Mouse (Mus musculus): Measurements from ENCODE around the gene Ccdc88b. TPM values are rescaled to one million over a fixed set of nuclear protein-coding genes. Genes with fewer than 3 reads are reported as not detected.

Gene Ccdc88b
- polyA plus RNA-seq, 1 experiment from 2014 or later: 0.37 TPM

DNA sequence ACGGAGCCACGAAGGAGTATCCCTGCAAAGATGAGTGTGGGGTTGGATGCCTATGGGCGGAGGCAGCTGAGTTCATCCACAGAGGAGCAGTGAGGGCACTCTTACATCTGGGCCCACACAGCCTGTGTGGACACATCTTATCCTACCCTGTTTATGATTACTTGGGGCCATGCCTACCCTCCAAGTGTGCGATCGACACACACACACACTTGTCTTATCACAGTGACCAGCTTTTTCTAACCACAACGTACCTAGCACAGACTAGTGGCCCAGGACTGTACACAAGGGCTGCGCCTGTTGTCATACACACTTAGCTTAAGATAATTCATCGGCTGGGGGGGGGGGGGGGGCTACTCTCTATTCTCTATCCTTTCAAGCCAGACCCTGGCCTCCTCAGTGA, 25.6 kb downstream of the Ccdc88b start:
- peaks cover 31% of the 10 kb centered on the region for H3K4me1 ChIP-seq (replicated peaks)
- WGBS: 88% methylated on average over 8 of the region's 8 CpGs
- no peak for DNase-seq (ENCODE audit: low spot score)
- H3K36me3 ChIP-seq: no peaks in the 10 kb centered on the region
- no peak overlapping the region for H3K27ac ChIP-seq
- H3K4me3 ChIP-seq: no peak overlapping the region
- H3K9me3 ChIP-seq: 0 out of 2 replicates have a peak, but pooled peaks cover 3% of the 10 kb centered on the region
- peaks cover 100% of the 10 kb centered on the region for H3K27me3 ChIP-seq (ENCODE audit: insufficient read depth, poor library complexity, severe bottlenecking)

DNA sequence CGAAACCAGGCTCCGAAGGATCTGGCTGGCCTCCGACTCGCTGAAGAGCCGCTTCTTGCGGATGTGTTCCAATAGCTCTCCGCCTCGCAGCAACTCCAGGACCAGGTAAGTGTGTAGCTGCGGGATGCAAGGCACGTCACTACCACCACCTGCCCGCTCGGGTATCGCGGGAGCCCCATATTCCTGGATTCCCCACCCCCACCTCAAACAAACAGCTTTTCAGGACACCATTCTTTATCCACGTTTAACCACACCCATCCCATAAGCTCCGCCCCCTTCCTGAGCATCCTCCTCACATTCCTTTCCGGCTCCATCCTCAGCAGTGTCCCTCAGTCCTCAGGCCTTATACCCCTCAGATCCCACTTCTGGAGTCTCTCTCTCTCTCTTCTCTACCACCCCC, 26.7 kb downstream of the Ccdc88b start:
- H3K4me3 ChIP-seq: peak overlapping the region; percentile 54
- 3% methylated on average over 17 of the region's 17 CpGs for WGBS
- 0 out of 2 replicates have a peak, but pooled peaks cover 3% of the 10 kb centered on the region for H3K9me3 ChIP-seq
- peaks cover 31% of the 10 kb centered on the region for H3K4me1 ChIP-seq (replicated peaks)
- peaks cover 96% of the 10 kb centered on the region for H3K27me3 ChIP-seq (ENCODE audit: insufficient read depth, poor library complexity, severe bottlenecking)
- H3K36me3 ChIP-seq: no peaks in the 10 kb centered on the region
- peak; percentile 30 for DNase-seq (ENCODE audit: low spot score)
- no peak overlapping the region for H3K27ac ChIP-seq

DNA sequence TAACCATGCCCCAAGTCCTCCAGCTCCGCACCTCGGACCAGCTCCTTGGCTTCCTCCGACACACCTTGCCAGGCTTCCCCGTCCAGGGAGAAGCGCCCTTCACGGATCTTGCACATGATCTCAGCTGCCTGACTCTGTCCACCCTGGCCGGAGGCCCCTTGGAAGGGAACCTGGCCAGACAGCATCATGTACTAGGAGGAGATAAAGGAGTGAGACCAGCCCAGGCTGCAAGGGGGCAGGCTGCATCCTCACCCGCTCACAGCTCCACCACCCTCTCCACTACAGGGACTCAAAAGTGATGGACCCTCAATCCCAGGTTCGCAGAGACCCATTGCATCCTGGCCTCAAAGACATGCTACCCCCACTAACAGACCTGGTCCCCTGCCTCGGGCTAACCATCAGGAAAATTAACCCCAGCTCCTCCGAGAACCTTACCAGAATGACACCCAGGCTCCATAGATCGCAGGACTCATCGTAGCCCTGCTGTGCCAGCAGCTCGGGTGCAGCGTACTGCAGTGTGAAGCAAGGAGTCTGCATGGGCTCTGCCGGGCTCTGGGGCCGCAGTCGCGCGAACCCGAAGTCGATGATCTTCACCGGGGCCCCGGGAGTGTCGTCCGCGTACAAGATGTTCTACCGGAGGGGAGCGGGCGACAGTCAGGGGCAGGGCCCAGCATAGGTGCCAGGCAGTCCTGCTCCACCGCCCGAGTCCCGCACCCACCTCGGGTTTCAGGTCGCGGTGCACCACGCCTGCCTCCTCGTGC, 27.3 kb downstream of the Ccdc88b start:
- WGBS: 3% methylated on average over 38 of the region's 38 CpGs
- peak overlapping the region; percentile 46; the same call in 1 of the 2 replicates for H3K27ac ChIP-seq
- H3K36me3 ChIP-seq: no peaks in the 10 kb centered on the region
- peaks cover 90% of the 10 kb centered on the region for H3K27me3 ChIP-seq (ENCODE audit: insufficient read depth, poor library complexity, severe bottlenecking)
- 0 out of 2 replicates have a peak, but pooled peaks cover 3% of the 10 kb centered on the region for H3K9me3 ChIP-seq
- peak; percentile 32 for DNase-seq (ENCODE audit: low spot score)
- peak overlapping the region; percentile 54 for H3K4me3 ChIP-seq
- peaks cover 31% of the 10 kb centered on the region for H3K4me1 ChIP-seq (replicated peaks)

DNA sequence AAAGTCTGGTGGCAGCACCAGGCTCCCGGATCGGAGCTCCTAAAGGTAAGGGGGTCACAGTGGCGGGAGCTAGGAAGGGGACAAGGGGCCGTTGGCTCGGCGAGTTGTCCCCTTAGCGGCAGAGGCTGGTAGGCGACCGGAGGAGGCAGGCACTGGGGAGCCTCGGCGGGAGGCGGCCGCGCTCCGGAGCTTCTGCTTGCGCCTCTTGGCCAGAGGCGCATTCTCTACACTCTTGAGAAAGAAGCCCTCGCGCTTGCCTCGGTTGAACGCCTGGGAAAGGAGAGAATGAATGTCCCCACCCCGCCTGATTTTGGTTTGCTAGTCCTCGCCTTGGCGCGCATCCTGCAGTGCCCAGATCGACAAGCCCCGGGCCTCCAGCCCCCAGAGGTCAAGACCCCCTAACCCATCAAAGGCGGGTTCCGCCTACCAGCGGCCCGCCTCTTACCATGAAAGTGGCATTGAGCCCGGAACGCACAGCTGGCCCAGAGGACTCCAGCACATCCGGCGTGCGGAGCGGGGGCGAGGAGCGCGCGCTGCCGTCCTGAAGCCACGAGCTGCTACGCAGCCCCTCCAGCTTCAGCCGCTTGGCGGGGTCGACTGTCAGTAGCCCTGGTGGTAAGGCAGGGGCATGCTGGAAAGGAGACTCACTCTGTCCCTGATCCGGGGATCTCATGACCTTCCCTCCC, 28.0 kb downstream of the Ccdc88b start:
- peak; percentile 73 for DNase-seq (ENCODE audit: low spot score)
- H3K27ac ChIP-seq: peak overlapping the region; percentile 46; the same call in 1 of the 2 replicates
- H3K4me1 ChIP-seq (replicated peaks): peaks cover 31% of the 10 kb centered on the region
- 0 out of 2 replicates have a peak, but pooled peaks cover 3% of the 10 kb centered on the region for H3K9me3 ChIP-seq
- H3K4me3 ChIP-seq: peak overlapping the region; percentile 54
- 1% methylated on average over 48 of the region's 48 CpGs for WGBS
- peaks cover 83% of the 10 kb centered on the region for H3K27me3 ChIP-seq (ENCODE audit: insufficient read depth, poor library complexity, severe bottlenecking)
- no peaks in the 10 kb centered on the region for H3K36me3 ChIP-seq

DNA sequence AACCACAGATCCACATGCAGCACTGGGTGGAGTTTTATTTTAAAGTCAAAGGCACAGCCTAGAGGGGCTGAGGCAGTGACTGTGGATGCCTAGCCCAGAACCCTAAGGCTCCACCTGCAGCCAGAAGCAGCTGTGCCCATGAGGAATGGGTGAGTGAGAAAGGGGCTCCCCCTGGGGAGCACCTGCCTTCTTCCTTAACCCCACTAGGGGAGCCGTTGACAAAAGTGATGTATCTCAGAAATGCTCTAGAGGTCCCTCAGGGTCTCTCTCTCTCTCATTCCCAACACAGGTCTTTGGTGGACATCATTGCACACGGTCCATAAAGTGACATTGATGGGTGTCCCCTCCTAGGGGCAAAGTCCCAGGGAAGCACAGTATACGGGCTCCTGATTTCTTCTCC, 28.9 kb downstream of the Ccdc88b start:
- H3K36me3 ChIP-seq: no peaks in the 10 kb centered on the region
- DNase-seq (ENCODE audit: low spot score): no peak
- 0 out of 2 replicates have a peak, but pooled peaks cover 3% of the 10 kb centered on the region for H3K9me3 ChIP-seq
- peaks cover 31% of the 10 kb centered on the region for H3K4me1 ChIP-seq (replicated peaks)
- 19% methylated on average over 3 of the region's 3 CpGs for WGBS
- H3K27ac ChIP-seq: no peak overlapping the region
- peaks cover 78% of the 10 kb centered on the region for H3K27me3 ChIP-seq (ENCODE audit: insufficient read depth, poor library complexity, severe bottlenecking)
- H3K4me3 ChIP-seq: peak overlapping the region; percentile 54

DNA sequence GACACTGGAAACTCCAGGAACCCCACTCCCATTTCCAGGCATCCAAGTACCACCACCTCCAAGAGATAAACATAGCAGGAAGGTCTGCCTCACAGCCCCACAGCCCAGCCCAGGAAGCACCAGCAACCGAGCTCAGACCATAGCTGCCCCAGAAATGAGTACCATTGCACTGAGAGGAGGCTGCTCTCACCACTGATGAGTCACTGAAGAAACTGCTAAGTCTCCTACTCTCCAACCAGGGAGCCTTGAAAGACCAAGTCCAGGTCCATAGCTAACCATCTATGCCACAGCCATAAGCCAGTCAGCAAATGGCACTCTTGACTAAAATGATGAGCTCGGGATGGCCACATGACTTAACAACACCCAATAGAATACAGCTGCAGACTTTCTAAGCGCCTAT, 31.4 kb downstream of the Ccdc88b start:
- Histone ChIP-seq H3K27me3 (ENCODE audit: insufficient read depth, poor library complexity, severe bottlenecking) (peaks cover 66% of the 10 kb centered on the region), H3K4me3 (no peak overlapping the region), H3K9me3 (0 out of 2 replicates have a peak, but pooled peaks cover 3% of the 10 kb centered on the region), H3K4me1 (replicated peaks) (peaks cover 28% of the 10 kb centered on the region), H3K36me3 (no peaks in the 10 kb centered on the region), H3K27ac (no peak overlapping the region)
- DNase-seq (ENCODE audit: low spot score): no peak
- WGBS: 79% methylated on average over 3 of the region's 3 CpGs

DNA sequence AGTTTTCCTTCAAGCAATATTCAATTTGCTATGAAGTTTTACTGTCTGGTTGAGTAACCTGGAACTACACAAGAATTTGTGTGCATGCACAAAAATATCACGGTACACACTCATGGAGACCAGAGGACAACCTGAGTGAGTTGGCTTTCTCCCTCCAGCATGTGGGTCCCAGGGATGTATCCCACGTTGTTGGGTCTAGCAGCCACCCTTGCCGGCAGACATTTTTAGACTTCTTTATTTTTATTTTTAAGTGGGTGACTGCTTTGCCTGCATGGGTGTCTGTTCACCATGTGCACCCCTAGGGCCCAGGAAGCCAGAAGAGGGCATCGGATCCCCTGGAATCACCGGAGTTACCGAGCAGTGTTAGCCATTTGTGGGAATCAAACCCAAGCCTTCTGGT, 32.6 kb downstream of the Ccdc88b start:
- H3K36me3 ChIP-seq: no peaks in the 10 kb centered on the region
- peaks cover 54% of the 10 kb centered on the region for H3K27me3 ChIP-seq (ENCODE audit: insufficient read depth, poor library complexity, severe bottlenecking)
- H3K4me1 ChIP-seq (replicated peaks): peaks cover 16% of the 10 kb centered on the region
- H3K4me3 ChIP-seq: no peak overlapping the region
- 0 out of 2 replicates have a peak, but pooled peaks cover 3% of the 10 kb centered on the region for H3K9me3 ChIP-seq
- no peak overlapping the region for H3K27ac ChIP-seq
- no peak for DNase-seq (ENCODE audit: low spot score)
- 79% methylated on average over 6 of the region's 6 CpGs for WGBS

DNA sequence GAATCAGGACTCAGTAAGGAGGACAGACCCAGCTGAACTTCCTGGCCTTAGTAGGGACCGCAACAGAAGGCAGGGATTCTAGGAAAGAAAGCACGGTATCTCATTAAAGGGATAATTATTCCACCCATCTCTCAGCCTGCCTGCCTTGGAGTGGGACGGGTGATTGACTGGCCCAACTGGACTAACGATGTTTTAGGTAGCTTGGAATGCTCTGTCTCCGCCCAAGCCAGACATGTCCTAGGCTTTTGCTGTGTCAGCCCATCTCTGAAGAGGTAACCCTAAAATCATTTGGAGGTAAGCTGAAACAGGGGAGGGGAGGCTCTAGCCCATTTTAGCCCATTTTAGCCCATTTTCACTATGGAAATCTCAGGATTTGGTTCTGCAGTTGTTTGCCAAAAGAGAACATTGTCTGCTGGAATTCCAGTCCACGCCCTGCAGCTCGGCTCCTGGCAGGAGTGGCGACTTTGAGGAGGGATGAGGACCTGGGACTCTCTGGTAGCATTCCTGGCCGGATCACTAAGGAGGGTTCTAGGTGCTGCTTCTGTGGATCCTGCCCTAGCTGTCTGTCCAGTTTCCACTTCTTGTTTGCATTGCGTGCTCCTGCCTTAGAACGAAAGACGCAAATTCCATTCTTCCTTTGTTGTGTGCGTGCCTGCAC, 37.3 kb downstream of the Ccdc88b start:
- Histone ChIP-seq H3K27ac (no peak overlapping the region), H3K9me3 (no peaks in the 10 kb centered on the region), H3K27me3 (ENCODE audit: insufficient read depth, poor library complexity, severe bottlenecking) (peaks cover 30% of the 10 kb centered on the region; the same call in 1 of the 2 replicates), H3K4me3 (no peak overlapping the region), H3K4me1 (replicated peaks) (peaks cover 10% of the 10 kb centered on the region), H3K36me3 (no peaks in the 10 kb centered on the region)
- no peak for DNase-seq (ENCODE audit: low spot score)
- WGBS: 82% methylated on average over 13 of the region's 13 CpGs

DNA sequence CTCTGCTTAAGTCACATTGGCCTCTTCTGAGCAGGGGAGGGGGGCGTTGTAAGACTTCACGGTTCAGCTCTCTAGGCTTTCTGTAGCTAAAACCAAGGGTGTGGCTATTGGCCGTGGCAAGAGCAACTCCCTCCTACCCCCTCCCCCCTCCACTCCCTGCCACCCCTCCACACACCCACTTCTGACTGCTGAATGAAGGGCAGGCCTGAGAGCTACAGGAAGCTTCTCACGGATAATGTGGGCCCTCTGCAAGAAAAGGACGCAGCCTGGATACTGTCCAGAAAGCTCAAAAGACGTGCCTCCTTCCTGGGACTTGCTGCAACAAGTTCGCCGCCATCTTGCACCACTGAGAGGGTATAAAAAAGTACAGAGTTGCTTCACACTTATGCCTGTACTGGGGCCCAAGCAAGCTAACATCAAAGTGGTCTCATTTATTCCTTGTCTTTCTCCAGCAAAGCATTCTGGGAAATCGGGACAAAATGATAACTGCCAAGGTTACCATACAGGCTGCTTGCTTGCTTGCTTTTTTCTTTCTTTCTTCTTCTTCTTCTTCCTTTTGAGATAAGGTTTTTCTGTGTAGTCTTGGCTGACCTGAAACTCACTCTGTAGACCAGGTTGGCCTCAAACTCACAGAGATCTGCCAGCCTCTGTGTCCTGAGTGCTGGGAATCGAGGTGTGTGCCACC, 38.7 kb downstream of the Ccdc88b start:
- Histone ChIP-seq H3K4me3 (no peak overlapping the region), H3K27ac (no peak overlapping the region)
- WGBS: 44% methylated on average over 10 of the region's 10 CpGs

DNA sequence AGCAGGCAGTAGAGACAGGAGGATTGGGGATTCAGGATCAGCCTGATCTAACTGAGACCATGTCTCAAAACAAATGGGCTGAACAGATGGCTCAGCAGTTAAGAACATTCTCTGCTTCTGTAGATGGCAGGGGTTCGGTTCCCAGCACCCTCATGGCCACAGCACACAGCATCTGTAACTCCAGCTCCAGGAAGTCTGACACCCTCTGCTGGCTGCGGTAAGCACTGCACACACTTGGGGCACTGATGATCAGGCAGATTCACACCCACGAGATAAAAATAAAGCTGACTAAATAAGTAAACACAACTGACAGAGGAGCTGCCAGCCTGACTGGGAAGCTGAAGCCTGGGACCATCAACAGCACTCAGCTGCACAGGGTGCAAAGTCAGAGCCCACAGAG, 43.1 kb downstream of the Ccdc88b start:
- DNase-seq (ENCODE audit: low spot score): no peak
- Histone ChIP-seq H3K36me3 (no peaks in the 10 kb centered on the region), H3K9me3 (no peaks in the 10 kb centered on the region), H3K4me1 (replicated peaks) (peaks cover 23% of the 10 kb centered on the region), H3K27me3 (ENCODE audit: insufficient read depth, poor library complexity, severe bottlenecking) (peaks cover 13% of the 10 kb centered on the region; the same call in 1 of the 2 replicates), H3K27ac (no peak overlapping the region), H3K4me3 (no peak overlapping the region)
- 85% methylated on average over 3 of the region's 3 CpGs for whole genome bisulfite sequencing

More for the DNA sequence above, 38.7 kb downstream of the Ccdc88b start:
- no peaks in the 10 kb centered on the region for H3K9me3 ChIP-seq
- H3K36me3 ChIP-seq: no peaks in the 10 kb centered on the region
- H3K4me1 ChIP-seq (replicated peaks): peaks cover 15% of the 10 kb centered on the region
- peaks cover 28% of the 10 kb centered on the region; the same call in 1 of the 2 replicates for H3K27me3 ChIP-seq (ENCODE audit: insufficient read depth, poor library complexity, severe bottlenecking)
- DNase-seq (ENCODE audit: low spot score): no peak

DNA sequence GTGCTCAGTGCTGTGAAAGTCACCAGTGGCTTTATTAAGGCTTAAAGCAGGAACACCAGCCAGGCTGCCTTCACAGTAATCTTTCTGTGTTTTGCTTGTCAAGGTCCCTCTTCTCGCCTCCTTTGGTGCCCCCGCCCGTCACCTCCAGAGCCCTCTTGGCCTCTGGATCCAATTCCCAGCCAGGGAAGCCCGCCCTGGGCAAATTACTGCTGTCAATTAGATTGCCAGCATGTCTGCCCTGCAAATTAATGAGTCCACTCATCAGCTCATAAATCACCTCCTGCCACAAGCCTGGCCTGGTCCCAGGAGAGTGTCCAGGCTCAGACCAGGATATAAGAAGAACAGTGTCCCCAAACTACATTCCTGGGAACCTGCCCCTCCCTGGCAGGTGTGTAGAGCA, 43.6 kb downstream of the Ccdc88b start:
- Histone ChIP-seq H3K4me1 (replicated peaks) (peaks cover 19% of the 10 kb centered on the region), H3K9me3 (no peaks in the 10 kb centered on the region), H3K36me3 (no peaks in the 10 kb centered on the region), H3K27ac (0 out of 2 replicates have a peak overlapping the region, but pooled peaks have one; percentile 45), H3K27me3 (ENCODE audit: insufficient read depth, poor library complexity, severe bottlenecking) (peaks cover 13% of the 10 kb centered on the region; the same call in 1 of the 2 replicates), H3K4me3 (no peak overlapping the region)
- 46% methylated on average over 4 of the region's 4 CpGs for WGBS
- DNase-seq (ENCODE audit: low spot score): peak; percentile 56

All from hindbrain, embryonic 10.5 days (tissue).